Mouse (Mus musculus): ENCODE data around the gene Mllt6.

Mllt6 gene

DNA sequence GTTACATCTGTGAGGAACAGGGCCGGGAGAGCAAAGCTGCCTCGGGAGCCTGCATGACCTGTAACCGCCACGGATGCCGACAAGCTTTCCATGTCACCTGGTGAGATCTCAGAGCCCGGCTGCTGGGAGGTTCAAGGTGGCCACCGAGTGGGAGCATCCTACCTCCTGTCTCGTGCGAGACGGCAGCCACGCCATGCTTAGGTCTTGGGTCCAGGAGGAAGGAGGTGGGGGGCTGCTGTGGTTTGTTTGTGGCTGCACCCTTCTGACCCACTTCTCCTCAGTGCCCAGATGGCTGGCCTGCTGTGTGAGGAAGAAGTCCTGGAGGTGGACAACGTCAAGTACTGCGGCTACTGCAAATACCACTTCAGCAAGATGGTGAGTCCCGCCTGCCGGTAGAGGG is 3.6 kb downstream of the Mllt6 start:
- no peak for DNase-seq (ENCODE audit: low read depth, low spot score)

DNA sequence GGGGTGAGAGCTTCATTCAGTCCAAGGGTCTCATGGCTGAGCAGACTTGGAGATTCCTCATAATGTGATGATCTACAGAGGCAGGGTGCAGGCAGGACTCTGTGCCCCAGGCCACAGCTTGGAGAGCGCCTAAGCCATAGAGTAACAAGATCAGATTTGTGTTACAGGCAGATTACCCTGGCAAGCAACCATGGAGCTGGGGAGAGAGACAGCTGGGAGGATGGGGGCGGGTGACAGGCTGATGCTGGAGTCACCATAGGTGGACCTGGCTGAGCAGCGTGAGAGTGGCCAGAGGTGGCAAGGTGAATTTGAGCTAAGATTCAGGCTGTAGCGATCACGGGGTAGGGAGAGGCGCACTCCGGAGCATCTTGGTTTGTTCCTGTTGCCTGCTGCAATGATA is 4.9 kb downstream of the Mllt6 start:
- no peak for DNase-seq (ENCODE audit: low read depth, low spot score)

DNA sequence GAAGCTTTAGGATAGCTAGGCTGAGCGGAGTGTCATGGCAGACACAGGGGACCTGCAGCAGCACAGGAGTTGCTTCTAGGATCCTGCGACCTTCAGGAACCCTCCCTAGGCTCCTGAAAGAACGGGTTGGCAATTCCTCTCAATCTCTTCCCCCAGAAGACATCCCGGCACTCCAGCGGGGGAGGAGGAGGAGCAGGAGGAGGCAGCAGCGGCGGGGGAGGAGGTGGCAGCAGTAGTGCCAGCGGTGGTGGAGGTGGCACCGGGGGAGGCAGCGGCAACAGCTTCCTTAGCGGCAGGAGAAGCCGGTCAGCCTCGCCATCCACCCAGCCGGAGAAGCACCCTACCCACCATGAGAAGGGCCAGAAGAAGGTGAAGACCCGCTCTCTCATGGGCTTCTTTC is 6.1 kb downstream of the Mllt6 start:
- DNase-seq (ENCODE audit: low read depth, low spot score): no peak

DNA sequence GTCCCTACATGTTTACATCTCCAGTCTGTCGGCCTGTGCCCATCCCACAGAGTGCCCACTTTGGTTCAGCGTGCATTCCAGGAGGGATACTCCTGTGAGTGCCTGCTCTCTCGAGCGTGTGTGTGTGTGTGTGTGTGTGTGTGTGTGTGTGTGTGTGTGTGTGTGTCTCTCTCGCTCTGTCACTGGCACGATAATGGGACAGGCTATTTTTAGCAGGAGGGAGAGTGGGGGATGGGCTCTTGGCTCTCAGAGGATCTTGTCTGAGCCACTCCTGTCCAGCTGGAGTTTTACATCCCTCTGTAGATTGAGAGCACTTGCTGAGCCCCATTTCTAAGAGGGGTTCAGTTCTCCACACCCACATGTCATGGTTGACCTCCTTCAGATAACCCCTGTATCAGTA is 6.6 kb downstream of the Mllt6 start:
- no peak for DNase-seq (ENCODE audit: low read depth, low spot score)

DNA sequence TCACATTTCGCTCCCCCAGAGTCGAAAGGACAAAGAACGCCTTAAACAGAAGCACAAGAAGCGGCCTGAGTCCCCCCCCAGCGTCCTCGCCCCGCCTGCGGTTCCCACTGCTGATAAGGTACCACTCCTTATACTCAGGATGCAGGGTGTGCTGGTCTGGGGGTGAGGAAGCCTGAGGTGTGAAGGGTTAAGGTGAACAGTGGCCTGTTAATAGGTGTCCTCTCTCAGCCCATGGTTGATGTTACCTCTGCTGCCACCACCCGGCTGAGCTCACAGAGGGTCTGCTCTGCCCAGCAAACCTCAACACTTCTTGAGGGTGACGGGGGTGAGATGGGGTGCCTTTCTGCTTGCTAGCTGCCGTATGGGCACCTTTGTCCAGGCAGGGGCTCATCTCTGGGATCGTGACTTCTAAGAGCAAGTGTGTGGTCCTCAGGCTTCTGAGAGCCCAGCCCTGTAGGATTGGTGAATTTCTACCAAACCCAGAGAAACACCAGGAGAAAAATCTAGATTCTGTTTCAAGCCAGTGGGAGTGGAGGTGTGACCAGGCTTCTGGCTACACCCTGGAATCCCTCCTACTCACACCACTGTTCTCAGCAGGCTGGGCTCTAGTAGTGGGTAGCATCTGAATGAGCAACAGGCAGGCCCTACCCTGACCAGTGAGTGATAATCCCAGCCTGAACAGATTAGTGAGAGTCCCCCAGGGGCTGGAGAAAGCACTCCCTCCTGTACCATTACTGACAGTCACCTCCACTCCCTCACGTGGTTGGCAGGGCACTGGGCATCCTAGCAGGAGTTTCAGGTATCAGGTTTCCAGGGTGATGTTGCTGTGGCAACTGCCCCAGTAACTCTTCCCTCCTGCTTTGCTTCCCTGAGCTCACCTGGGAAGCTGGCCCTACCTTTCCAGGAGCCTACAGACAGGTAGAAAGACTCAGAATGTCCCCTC is 7.3 kb downstream of the Mllt6 start:
- DNase-seq (ENCODE audit: low read depth, low spot score): no peak

DNA sequence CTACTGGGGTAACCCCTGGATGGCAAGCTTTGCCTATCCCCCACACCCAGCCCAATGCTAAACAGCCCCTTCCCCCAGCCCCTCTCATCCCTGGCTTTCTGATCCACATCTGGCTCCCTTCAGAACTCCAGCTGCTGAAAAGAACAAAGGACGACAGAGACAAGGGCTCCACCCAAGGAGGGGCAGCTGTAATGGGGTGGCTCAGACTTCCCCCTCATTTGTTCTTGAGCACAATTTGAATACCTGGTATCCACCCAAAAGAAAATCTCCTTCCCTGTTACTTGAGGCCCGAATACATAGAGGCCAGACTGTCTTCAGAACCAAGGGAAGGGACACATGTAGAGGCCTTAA is 7.9 kb downstream of the Mllt6 start:
- DNase-seq (ENCODE audit: low read depth, low spot score): no peak

DNA sequence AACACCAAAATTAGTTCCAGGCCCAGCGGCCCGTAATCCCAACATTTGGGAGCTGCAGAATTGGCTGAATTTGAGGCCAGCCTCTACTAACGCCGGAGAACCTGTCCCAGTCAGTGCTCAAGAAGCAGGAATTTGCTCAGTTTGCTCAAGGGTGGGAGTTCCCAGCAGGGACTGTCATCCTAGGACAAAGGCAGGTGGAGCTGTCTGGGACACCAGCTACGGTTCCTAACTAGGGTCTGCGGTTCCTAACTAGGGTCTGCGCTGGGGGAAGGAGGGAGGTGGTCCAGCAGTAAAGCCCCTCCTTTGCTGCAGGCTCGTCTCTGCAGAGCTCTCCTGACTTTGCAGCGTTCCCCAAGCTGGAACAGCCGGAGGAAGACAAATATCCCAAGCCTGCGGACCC is 9.9 kb downstream of the Mllt6 start:
- no peak for DNase-seq (ENCODE audit: low read depth, low spot score)

DNA sequence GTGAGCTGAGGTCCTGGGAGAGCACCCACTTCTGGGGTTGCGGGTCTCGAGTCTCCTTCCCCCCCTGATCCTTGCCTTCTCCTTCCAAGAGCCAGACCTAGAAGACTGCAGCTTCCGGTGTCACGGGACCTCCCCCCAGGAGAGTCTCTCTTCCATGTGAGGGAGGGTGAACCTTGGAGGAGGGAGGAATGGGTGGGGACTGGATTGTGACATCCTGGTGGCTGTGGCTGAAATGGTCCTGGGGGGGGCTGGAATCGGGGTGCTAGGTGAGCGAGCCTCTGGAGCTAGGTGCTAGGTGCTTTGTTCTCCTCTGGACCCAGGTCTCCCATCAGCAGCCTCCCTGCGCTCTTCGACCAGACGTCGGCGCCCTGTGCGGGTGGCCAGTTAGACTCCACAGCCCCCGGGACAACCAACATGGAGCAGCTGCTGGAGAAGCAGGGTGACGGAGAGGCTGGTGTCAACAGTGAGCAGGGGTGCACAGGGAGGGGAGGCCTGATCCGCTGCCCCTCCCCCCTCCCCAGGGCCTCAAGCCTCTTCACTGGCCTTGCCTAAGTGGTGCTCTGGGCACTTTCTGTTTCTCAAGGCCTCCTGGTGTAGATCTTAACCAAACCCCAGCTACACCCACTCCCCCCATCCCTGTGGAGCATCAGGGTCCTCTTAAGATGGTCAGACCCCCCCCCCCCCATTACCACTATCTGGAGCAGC is 13.0 kb downstream of the Mllt6 start:
- DNase-seq (ENCODE audit: low read depth, low spot score): no peak

DNA sequence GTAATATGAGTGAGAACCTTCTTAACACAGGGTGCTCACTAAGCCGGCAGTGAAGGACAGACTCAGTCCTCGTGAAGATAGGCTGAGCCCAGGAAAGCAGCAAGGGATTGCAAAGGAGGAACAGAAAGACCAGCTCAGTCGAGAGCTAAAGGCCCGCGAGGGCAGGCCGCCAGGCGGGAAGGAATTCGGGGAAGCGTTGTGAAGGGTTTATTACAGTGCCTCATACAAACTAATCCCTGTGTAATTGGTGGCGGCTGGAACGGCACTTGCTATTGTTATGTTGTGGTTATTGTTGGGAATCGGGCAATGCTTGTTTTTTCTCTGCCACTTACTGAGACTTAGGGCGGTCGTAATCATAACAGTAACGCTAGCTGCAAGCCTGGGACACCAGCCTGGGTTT is 14.2 kb downstream of the Mllt6 start:
- DNase-seq (ENCODE audit: low read depth, low spot score): no peak

DNA sequence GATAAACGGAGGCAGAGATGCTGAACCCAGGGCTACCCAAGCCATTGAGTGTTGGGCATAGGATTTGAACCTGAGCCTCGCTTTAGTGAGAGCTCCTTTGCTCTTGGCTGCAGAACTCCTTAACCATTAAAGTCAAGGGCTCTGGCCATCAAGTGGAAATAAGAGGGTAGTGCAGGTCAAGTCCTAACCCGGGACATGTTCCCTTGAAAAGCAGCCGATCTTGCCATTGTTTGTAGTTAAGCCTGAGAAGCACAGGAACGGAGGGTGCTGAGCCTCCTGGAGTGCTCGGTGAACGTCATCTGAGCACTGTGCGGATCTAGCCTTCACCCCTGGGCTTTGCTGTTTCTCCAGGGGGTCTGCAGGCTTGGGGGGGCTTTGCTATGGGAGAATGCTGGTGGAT is 14.6 kb downstream of the Mllt6 start:
- no peak for DNase-seq (ENCODE audit: low read depth, low spot score)

DNA sequence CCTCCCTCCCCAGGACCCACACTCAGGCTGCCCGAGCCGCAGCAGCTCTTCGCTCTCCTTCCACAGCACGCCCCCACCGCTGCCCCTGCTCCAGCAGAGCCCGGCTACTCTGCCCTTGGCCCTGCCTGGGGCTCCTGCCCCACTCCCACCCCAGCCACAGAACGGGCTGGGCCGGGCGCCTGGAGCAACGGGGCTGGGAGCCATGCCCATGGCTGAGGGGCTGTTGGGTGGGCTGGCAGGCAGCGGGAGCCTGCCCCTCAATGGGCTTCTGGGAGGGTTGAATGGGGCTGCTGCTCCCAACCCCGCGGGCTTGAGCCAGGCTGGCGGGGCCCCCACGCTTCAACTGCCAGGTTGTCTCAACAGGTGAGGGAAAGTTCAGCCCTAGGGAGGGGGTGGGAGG is 15.1 kb downstream of the Mllt6 start:
- DNase-seq (ENCODE audit: low read depth, low spot score): no peak

DNA sequence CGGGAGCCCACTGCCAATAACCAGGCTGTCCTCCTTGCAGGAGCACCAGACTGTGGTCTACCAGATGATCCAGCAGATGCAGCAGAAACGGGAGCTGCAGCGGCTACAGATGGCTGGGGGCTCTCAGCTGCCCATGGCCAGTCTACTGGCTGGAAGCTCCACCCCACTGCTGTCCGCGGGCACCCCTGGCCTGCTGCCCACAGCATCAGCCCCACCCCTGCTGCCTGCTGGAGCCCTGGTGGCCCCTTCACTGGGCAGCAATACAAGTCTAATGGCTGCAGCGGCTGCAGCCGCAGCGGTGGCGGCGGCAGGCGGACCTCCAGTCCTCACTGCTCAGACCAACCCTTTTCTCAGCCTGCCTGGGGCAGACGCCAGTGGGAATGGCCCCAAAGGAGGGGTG is 17.2 kb downstream of the Mllt6 start:
- DNase-seq (ENCODE audit: low read depth, low spot score): no peak

DNA sequence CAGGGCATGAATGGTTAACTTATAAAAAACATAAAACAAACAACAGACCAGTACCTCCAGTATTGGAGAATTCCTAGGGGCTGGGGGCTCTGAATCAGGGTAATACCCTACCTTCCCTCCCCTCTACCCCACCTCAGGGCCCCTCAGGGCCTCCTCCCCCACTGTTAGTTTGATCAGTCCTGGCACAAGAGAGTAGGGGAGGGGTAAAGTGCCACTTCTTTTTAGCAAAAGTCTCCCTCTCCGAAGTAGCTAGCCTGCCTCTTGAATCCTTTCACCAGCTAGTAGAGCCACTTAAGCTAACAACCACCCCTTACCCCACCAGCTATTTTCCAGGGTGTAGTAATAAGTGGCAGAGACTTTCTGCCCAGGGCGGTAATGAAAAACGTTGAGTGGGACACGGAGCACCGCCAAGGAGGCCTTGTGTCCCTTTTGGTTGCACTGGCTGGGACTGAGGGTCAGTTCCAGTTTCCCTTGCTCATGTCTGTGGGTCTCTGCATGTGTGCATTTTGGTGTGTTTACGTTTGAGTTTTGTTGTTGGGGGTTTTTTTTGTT is 19.4 kb downstream of the Mllt6 start:
- no peak for DNase-seq (ENCODE audit: low read depth, low spot score)

DNA sequence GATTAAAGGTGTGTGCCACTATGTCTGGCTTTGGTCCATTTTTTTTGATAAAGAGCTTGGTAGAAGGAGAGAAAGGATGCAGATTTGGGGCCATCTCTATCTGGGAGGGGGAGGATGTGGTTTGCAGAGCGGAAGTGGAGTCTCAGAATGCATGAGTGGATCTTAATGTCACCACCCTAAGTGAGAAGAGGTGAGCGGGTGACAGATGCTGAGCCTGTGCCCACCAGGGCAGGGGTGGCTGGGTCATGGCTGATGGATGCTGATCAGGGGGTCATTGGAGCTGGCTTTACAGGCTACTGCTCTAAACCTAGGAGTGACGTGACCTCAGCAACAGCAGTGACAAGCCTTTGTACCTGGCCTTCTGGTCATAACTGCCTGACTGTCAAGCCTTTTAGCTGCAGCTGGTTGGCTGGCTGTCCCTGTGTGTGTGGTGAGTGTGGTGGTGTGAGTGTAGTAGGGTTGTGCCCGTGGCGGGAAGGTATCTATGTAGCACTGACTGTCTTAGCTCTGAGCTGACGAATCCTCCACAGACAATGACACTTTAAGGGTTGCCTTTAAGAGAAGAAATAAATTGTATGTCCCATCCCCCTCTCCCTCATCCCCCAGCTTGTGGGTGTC is 21.0 kb downstream of the Mllt6 start:
- no peak for DNase-seq (ENCODE audit: low read depth, low spot score)

DNA sequence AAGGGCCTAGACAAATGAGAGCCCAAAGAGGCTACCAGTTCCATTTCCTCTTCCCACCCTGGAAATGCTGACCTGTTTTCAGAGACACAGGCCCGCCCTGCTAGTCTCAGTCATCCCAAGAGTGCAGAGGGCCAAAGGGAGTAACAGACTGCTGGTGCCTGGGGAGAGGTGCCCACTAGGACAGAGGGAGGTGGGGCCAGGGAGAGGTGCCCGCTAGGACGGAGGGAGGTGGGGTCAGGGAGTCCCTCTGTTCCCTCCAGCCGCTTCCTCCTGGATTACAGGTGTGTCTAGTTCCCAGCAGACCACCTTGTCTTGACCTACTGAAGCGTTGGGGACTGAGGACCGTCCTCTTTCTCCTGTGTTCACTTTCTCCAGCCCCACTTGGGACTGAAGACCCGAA is 21.6 kb downstream of the Mllt6 start:
- no peak for DNase-seq (ENCODE audit: low read depth, low spot score)

DNA sequence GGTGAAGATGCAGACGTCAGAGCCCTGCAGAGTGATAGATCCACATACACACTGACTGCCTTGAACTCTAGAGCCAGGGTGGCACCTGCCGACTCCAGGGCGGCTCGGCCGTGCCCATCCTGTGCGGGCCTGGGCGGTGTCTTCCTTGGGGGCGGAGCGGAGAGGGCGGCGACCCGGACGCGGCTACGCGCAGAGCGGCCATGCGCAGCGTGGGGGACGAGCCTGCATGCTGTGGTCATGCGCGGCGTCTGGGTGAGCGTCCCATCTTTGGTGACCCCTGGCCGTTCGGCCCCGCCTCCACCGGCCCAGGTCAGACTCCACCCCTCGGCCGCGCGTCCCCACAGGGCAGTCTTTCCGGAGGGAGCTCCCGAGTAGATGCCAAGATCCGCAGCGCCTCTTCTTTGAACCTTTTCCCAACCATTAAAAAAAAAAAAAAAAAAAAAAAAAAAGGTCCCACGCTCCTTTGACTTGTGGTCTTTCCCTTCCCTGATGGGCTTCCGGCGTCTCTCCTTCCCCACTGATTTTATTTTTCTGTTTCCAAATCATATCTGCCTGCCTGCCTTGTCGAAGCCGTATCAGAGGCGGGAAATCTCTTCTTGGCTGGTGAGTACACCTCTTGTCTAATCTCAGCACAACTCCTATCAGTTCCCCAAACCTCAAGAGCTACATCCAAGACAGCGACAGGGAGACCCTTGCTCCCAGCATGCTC is 22.6 kb downstream of the Mllt6 start, which contains the start of gene Cisd3:
Gene Cisd3 (plus strand): TSS at position 214 of the 709 bp plus-strand sequence.
- DNase-seq (ENCODE audit: low read depth, low spot score): peak; percentile 86

DNA sequence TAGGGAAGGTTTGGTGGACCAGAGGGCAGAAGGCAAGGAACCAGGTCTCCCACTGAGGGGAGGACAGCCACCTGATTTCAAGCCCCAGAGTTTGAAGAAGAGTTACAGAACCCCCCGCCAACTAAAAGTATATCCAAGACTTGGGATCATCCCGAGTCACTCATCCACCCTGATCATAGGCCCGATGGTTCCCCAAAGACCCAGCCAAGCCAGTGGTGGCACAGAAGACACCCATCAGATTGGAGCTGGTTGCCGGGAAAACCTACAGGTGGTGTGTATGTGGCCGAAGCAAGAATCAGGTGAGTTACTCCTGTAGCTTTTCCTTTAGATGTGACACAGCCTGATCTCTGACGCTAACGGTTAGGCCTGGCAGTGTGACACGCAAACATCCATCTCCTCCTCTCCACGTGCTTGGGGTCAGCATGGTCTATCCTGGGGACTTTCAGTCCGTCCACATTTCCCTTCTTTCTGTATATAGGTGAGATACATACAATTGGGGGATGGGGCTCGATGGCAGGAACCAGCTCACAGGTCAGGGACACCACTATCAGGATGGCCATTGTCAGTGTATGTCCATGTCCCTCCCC is 23.2 kb downstream of the Mllt6 start:
- DNase-seq (ENCODE audit: low read depth, low spot score): no peak

DNA sequence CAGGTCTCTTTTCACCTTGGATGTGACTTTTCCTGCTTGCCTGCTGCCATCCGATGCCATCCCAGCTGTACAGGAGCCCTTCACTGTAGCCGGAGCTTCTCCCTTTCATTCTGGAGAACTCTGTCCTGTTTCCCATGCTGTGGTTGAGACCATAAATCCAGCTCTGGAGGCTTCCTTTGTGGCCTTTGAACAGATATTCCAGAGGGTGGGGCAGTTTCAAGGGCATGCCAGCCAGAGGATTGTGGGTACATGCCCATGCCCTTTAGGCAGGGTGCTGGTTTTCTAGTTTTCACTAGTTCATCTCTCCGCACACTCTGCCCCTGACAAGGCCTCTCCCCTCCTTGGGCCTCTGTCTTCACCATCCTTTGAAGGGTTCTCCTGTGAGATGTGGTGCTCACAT is 23.8 kb downstream of the Mllt6 start:
- no peak for DNase-seq (ENCODE audit: low read depth, low spot score)

DNA sequence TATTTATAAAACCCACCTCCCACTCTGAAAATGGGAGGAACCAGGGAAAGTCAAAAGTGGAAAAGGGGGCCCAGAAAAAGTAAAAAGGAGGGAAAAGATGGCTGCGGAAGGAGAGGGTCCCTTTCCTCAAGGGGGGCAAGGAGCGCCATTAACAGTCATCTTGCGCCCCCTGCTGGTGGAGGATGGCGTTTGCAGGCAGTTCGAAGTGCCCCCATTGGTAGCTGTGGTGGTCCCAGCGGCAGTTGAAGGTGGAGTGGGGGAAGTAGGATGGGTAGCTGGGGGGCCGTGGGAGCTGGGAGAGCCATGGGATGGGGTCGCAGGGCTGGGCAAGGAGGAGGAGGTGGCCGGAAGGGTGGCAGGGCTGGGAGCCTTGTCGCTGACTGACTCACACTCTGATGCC is 26.6 kb downstream of the Mllt6 start:
- peak; percentile 81 for DNase-seq (ENCODE audit: low read depth, low spot score)

DNA sequence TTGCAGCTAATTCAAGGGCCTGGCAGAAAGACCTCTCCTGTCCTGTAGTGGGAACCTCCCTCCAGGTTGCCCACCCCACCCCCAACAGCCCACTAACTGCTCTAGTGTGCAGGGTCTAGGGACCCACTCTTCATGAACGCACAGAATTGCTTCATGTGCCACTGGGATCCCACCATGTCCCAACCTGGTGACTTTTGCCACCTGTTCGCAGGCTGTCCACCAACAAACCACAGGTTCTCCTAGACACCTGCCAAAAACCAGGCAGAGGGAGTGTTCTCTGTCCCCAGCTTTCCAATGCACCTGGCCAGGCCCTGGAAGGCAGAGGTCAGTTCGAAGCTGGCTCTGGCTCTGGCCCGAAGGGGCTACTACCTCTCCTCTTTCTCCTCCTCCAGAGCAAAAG is 31.2 kb downstream of the Mllt6 start:
- no peak for DNase-seq (ENCODE audit: low read depth, low spot score)
